Mouse (Mus musculus) embryo, embryonic 11.5 days (tissue): Measurements from ENCODE around the gene Efna2.

Experiments used
- DNase-seq: peaks from one replicate; pipeline ENCODE4 v3.0.0-alpha.2; 2012; ENCODE audit warnings: low read depth, low spot score

Efna2 gene

GRCm38 (mm10) chr10:80141786-80142529, 37.3 kb upstream of the Efna2 start:
- DNase-seq, result peak; percentile 98

GRCm38 (mm10) chr10:80142530-80142925, 36.8 kb upstream of the Efna2 start:
- DNase-seq, result no peak

GRCm38 (mm10) chr10:80143664-80144063, 35.6 kb upstream of the Efna2 start:
- no peak for DNase-seq

- DNase-seq, result no peak
Measured at GRCm38 (mm10) chr10:80144159-80144558, 35.1 kb upstream of the Efna2 start.

GRCm38 (mm10) chr10:80144864-80145838, 34.1 kb upstream of the Efna2 start:
- DNase-seq, result no peak

- DNase-seq, result no peak
Measured at GRCm38 (mm10) chr10:80145896-80146295, 33.4 kb upstream of the Efna2 start.

GRCm38 (mm10) chr10:80146568-80147011, 32.7 kb upstream of the Efna2 start:
- DNase-seq, result no peak

- no peak for DNase-seq
Measured at GRCm38 (mm10) chr10:80147146-80147718, 32.0 kb upstream of the Efna2 start.

- no peak for DNase-seq
Measured at GRCm38 (mm10) chr10:80147719-80148601, 31.3 kb upstream of the Efna2 start, which contains the start of gene Midn. Midn (plus strand) TSS chr10:80148272.

- DNase-seq, result peak; percentile 87
Measured at GRCm38 (mm10) chr10:80148610-80149290, 30.5 kb upstream of the Efna2 start.

- peak; percentile 96 for DNase-seq
Measured at GRCm38 (mm10) chr10:80149291-80150225, 29.7 kb upstream of the Efna2 start.

- DNase-seq, result peak; percentile 77
Measured at GRCm38 (mm10) chr10:80150226-80151210, 28.8 kb upstream of the Efna2 start.

- DNase-seq, result no peak
Measured at GRCm38 (mm10) chr10:80151211-80152034, 27.9 kb upstream of the Efna2 start.

- DNase-seq, result no peak
Measured at GRCm38 (mm10) chr10:80152071-80152872, 27.0 kb upstream of the Efna2 start.

GRCm38 (mm10) chr10:80152873-80153260, 26.4 kb upstream of the Efna2 start:
- no peak for DNase-seq

- no peak for DNase-seq
Measured at GRCm38 (mm10) chr10:80153713-80154112, 25.6 kb upstream of the Efna2 start.
